ENCODE assay signal across 12 mouse cellular contexts in genomic region chr2:52580697-52581096, GRCm38 (mm10).
DNase-seq lines count a peak whose midpoint lies in the region; ATAC-seq and TF ChIP-seq lines count a peak whose summit lies in the region.
"Had no signal": no experiment of that assay in that cellular context is flagged by ENCODE, and none has a peak within 500 bp of the region (broad histone marks: within the 10 kb centered on the region; RNA-seq: fewer than 3 reads in every experiment).

No protein-coding gene starts in this region.

- no peak overlapping the region for H3K4me2 ChIP-seq in liver, postnatal 0 days (ENCODE audit: low read depth, low read length)
- H3K4me2 ChIP-seq in stomach, embryonic 16.5 days (ENCODE audit: low read depth, low read length), result no peak overlapping the region
- H3K4me2 ChIP-seq in hindbrain, embryonic 13.5 days, result no peak overlapping the region
- H3K4me2 ChIP-seq: heart, embryonic 13.5 days; liver, embryonic 15.5 days had no signal

- intact Hi-C loops in heart, postnatal 10 days (cut with DNase I), result no loop called here

- peaks cover 19% of the 10 kb centered on the region for H3K4me1 ChIP-seq in liver, adult 2 months (ENCODE audit: control insufficient read depth, insufficient read depth, low read length)
- H3K4me1 ChIP-seq in liver, postnatal 0 days (ENCODE audit: insufficient read depth), result peaks cover 11% of the 10 kb centered on the region
- peaks cover 10% of the 10 kb centered on the region; the same call in 1 of the 2 replicates for H3K4me1 ChIP-seq in stomach, embryonic 16.5 days (ENCODE audit: control insufficient read depth, insufficient read depth, low read length)
- H3K4me1 ChIP-seq in hindbrain, embryonic 13.5 days (replicated peaks), result no peaks in the 10 kb centered on the region

- ATAC-seq in liver, postnatal 0 days, result no peak
- peak; percentile 51; the same call in 1 of the 2 replicates for ATAC-seq in stomach, embryonic 16.5 days (ENCODE audit: insufficient read depth, low FRiP score)
- no peak for ATAC-seq in hindbrain, embryonic 13.5 days (ENCODE audit: low FRiP score)

- no peaks in the 10 kb centered on the region for H3K36me3 ChIP-seq in liver, adult 2 months (ENCODE audit: control insufficient read depth, insufficient read depth, low read length)
- H3K36me3 ChIP-seq in liver, postnatal 0 days (replicated peaks; ENCODE audit: insufficient read depth, low read length), result no peaks in the 10 kb centered on the region
- no peaks in the 10 kb centered on the region for H3K36me3 ChIP-seq in stomach, embryonic 16.5 days (ENCODE audit: control insufficient read depth, insufficient read depth, low read length)
- H3K36me3 ChIP-seq in hindbrain, embryonic 13.5 days, result no peaks in the 10 kb centered on the region
- H3K36me3 ChIP-seq: heart, embryonic 13.5 days; liver, embryonic 15.5 days had no signal

- no peak overlapping the region for H3K4me3 ChIP-seq in liver, adult 2 months (ENCODE audit: insufficient read depth, low read depth, low read length)
- no peak overlapping the region for H3K4me3 ChIP-seq in liver, postnatal 0 days (ENCODE audit: low read depth, low read length)
- H3K4me3 ChIP-seq in stomach, embryonic 16.5 days (replicated peaks; ENCODE audit: low read length), result no peak overlapping the region
- H3K4me3 ChIP-seq in hindbrain, embryonic 13.5 days, result no peak overlapping the region
- H3K4me3 ChIP-seq: heart, embryonic 13.5 days; liver, embryonic 15.5 days had no signal

- no peak for TF ChIP-seq CTCF in liver, adult 2 months (IDR thresholded peaks at IDR 0.05; ENCODE audit: low read depth, low read length)
- no peak for TF ChIP-seq CTCF in liver, postnatal 0 days (IDR thresholded peaks at IDR 0.05; ENCODE audit: low read depth)

- H3K27ac ChIP-seq in liver, adult 2 months (replicated peaks; ENCODE audit: insufficient read depth, low read depth, low read length), result no peak overlapping the region
- no peak overlapping the region for H3K27ac ChIP-seq in liver, postnatal 0 days (ENCODE audit: low read depth)
- peak overlapping the region; percentile 37; the same call in 1 of the 2 replicates for H3K27ac ChIP-seq in stomach, embryonic 16.5 days (ENCODE audit: low read length)
- no peak overlapping the region for H3K27ac ChIP-seq in hindbrain, embryonic 13.5 days
- H3K27ac ChIP-seq: heart, embryonic 13.5 days; liver, embryonic 15.5 days had no signal

- no peaks in the 10 kb centered on the region for H3K9me3 ChIP-seq in liver, postnatal 0 days (ENCODE audit: low read length)
- H3K9me3 ChIP-seq in stomach, embryonic 16.5 days (replicated peaks; ENCODE audit: control insufficient read depth, low read length), result no peaks in the 10 kb centered on the region
- H3K9me3 ChIP-seq in hindbrain, embryonic 13.5 days, result no peaks in the 10 kb centered on the region
- H3K9me3 ChIP-seq: heart, embryonic 13.5 days; liver, embryonic 15.5 days had no signal

- no peak overlapping the region for H3K9ac ChIP-seq in liver, adult 2 months (ENCODE audit: low read depth, low read length)
- H3K9ac ChIP-seq in liver, postnatal 0 days (replicated peaks), result no peak overlapping the region
- H3K9ac ChIP-seq in stomach, embryonic 16.5 days (ENCODE audit: low read length), result no peak overlapping the region
- no peak overlapping the region for H3K9ac ChIP-seq in hindbrain, embryonic 13.5 days
- H3K9ac ChIP-seq: heart, embryonic 13.5 days; liver, embryonic 15.5 days had no signal

- peak; percentile 26 for DNase-seq in liver, adult 2 months (ENCODE audit: extremely low read depth, low read depth, low spot score)
- no peak for DNase-seq in liver, postnatal 0 days
- peak; percentile 53 to 58 for DNase-seq in heart, postnatal 10 days
- peak; percentile 68 for DNase-seq in kidney, postnatal 14 days
- no peak for DNase-seq in urinary bladder, postnatal 25 days (ENCODE audit: low spot score)
- DNase-seq: cerebellum, adult 2 months; retina, postnatal 1 day had no signal

- no peak for TF ChIP-seq EP300 in liver, postnatal 0 days (IDR thresholded peaks at IDR 0.05; ENCODE audit: low read depth)

- no peaks in the 10 kb centered on the region for H3K79me2 ChIP-seq in liver, adult 2 months (ENCODE audit: control insufficient read depth, insufficient read depth, low read length)

- WGBS in liver, adult 2 months, result 54% methylated on average over 5 of the region's 5 CpGs
- 61% methylated on average over 5 of the region's 5 CpGs for whole genome bisulfite sequencing in liver, postnatal 0 days (ENCODE audit: insufficient replicate concordance)
- 37% methylated on average over 5 of the region's 5 CpGs for WGBS in stomach, embryonic 16.5 days
- WGBS in hindbrain, embryonic 13.5 days, result 59% methylated on average over 5 of the region's 5 CpGs

- no peak for TF ChIP-seq POLR2A in liver, adult 2 months (IDR thresholded peaks at IDR 0.05; ENCODE audit: extremely low read depth, insufficient read depth, low read length)

- H3K27me3 ChIP-seq in liver, adult 2 months (ENCODE audit: control insufficient read depth, insufficient read depth, low read length), result no peaks in the 10 kb centered on the region
- H3K27me3 ChIP-seq in liver, postnatal 0 days (ENCODE audit: insufficient read depth, low read length), result no peaks in the 10 kb centered on the region
- H3K27me3 ChIP-seq in stomach, embryonic 16.5 days (ENCODE audit: control insufficient read depth, insufficient read depth, low read length), result no peaks in the 10 kb centered on the region
- H3K27me3 ChIP-seq in hindbrain, embryonic 13.5 days, result no peaks in the 10 kb centered on the region
- H3K27me3 ChIP-seq: CH12.LX; heart, embryonic 13.5 days; liver, embryonic 15.5 days had no signal

Comparison
In these comparisons a context has a peak if more than half of its experiments do, and no peak if none do; other contexts are left out.
1. DNase-seq: peak in liver, adult 2 months (single experiment), heart, postnatal 10 days (2 of 2) and kidney, postnatal 14 days (single experiment); none in liver, postnatal 0 days (single experiment) and urinary bladder, postnatal 25 days (single experiment).